Mouse (Mus musculus) stomach, embryonic 14.5 days (tissue): ENCODE measurements around the gene Sox12. TPM values are rescaled to one million over a fixed set of nuclear protein-coding genes. Genes with fewer than 3 reads are reported as not detected.

Experiments
- ATAC-seq: fragments of 200-750 bp; cut with Nextera tagmentation; 2 replicates; pipeline ENCODE4 v1.8.0; 2017; ENCODE audit warnings: low read depth, moderate TSS enrichment; ENCODE audit not compliant: insufficient number of reproducible peaks, insufficient read depth, low FRiP score
- H3K27ac ChIP-seq: fragments of 300-500 bp; sonication (generic); 2 replicates; pipeline ENCODE4 v1.5.1; 2014; ENCODE audit warnings: mild to moderate bottlenecking, low read length, moderate library complexity, mixed read lengths
- H3K27me3 ChIP-seq: fragments of 300-500 bp; sonication (generic); 2 replicates; pipeline ENCODE4 v1.6.1; 2014; ENCODE audit warnings: low read length, control low read depth, mixed read lengths; ENCODE audit not compliant: control insufficient read depth, insufficient read depth
- H3K36me3 ChIP-seq: fragments of 300-500 bp; sonication (generic); 2 replicates; pipeline ENCODE4 v1.6.1; 2014; ENCODE audit warnings: mild to moderate bottlenecking, control low read depth, low read length, moderate library complexity, mixed read lengths; ENCODE audit not compliant: control insufficient read depth, insufficient read depth
- H3K4me1 ChIP-seq: fragments of 300-500 bp; sonication (generic); 2 replicates; pipeline ENCODE4 v1.6.1; 2014; ENCODE audit warnings: low read length, control low read depth, mixed read lengths; ENCODE audit not compliant: control insufficient read depth, insufficient read depth
- H3K4me2 ChIP-seq: fragments of 300-500 bp; sonication (generic); replicated peaks from 2 replicates; pipeline ENCODE4 v1.6.1; 2014; ENCODE audit warnings: low read depth, low read length, control low read depth
- H3K4me3 ChIP-seq: fragments of 300-500 bp; sonication (generic); 2 replicates; pipeline ENCODE4 v1.5.1; 2014; ENCODE audit warnings: low read depth, low read length, control low read depth
- H3K9ac ChIP-seq: fragments of 300-500 bp; sonication (generic); replicated peaks from 2 replicates; pipeline ENCODE4 v1.6.1; 2014; ENCODE audit warnings: low read depth, mild to moderate bottlenecking, control low read depth, low read length, moderate library complexity, mixed read lengths
- H3K9me3 ChIP-seq: fragments of 300-500 bp; sonication (generic); 2 replicates; pipeline ENCODE4 v1.6.1; 2016; ENCODE audit warnings: low read depth, low read length, control low read depth; ENCODE audit not compliant: control insufficient read depth
- WGBS: fragments of 180-500 bp; shearing (Covaris S2); extraction: QIAGEN DNeasy Blood & Tissue Kit; methylation state at CpG from one replicate; pipeline ENCODE4 v1.1.7; 2014; 5-methylcytosine and 5-hydroxymethylcytosine counted together
- polyA plus RNA-seq: library from polyadenylated mRNA; unstranded; fragments of >200 nt; fragmentation: Nextera tagmentation; extraction: Ambion mirVana; gene quantifications from 2 replicates; pipeline ENCODE4 v1.2.1, GENCODE M21; 2014

The Sox12 gene
- polyA plus RNA-seq, 1 experiment from 2014 or later: 15.7 TPM

GRCm38 (mm10) chr2:152396110-152397003, 1.5 kb downstream of the Sox12 start:
- Histone ChIP-seq H3K4me3 (peak overlapping the region; percentile 88), H3K27ac (peak overlapping the region; percentile 100), H3K9ac (peak overlapping the region; percentile 97), H3K36me3 (peaks cover 3% of the 10 kb centered on the region), H3K4me1 (peaks cover 23% of the 10 kb centered on the region), H3K9me3 (no peaks in the 10 kb centered on the region), H3K4me2 (peak overlapping the region; percentile 94), H3K27me3 (no peaks in the 10 kb centered on the region)
- ATAC-seq: peak; percentile 77
- WGBS: 1% methylated on average over 44 of the region's 46 CpGs

GRCm38 (mm10) chr2:152395271-152395920, 2.5 kb downstream of the Sox12 start:
- no peak for ATAC-seq
- H3K4me3 ChIP-seq: peak overlapping the region; percentile 88
- H3K4me1 ChIP-seq: peaks cover 23% of the 10 kb centered on the region
- H3K9me3 ChIP-seq: no peaks in the 10 kb centered on the region
- H3K36me3 ChIP-seq: peaks cover 3% of the 10 kb centered on the region
- H3K27me3 ChIP-seq: no peaks in the 10 kb centered on the region
- WGBS: 11% methylated on average over 13 of the region's 13 CpGs
- peak overlapping the region; percentile 94 for H3K4me2 ChIP-seq
- peak overlapping the region; percentile 44; the same call in 1 of the 2 replicates for H3K27ac ChIP-seq
- peak overlapping the region; percentile 40; the same call in 1 of the 2 replicates for H3K9ac ChIP-seq

GRCm38 (mm10) chr2:152393225-152394017, 4.4 kb downstream of the Sox12 start:
- H3K9me3 ChIP-seq: no peaks in the 10 kb centered on the region
- peak overlapping the region; percentile 94; the same call in 1 of the 2 replicates for H3K4me2 ChIP-seq
- H3K27ac ChIP-seq: no peak overlapping the region; the same call in 1 of the 2 replicates
- H3K36me3 ChIP-seq: peaks cover 3% of the 10 kb centered on the region
- H3K27me3 ChIP-seq: no peaks in the 10 kb centered on the region
- peaks cover 23% of the 10 kb centered on the region for H3K4me1 ChIP-seq
- no peak overlapping the region for H3K4me3 ChIP-seq
- 43% methylated on average over 9 of the region's 9 CpGs for WGBS
- ATAC-seq: no peak
- H3K9ac ChIP-seq: no peak overlapping the region

- no peak overlapping the region for H3K27ac ChIP-seq
- H3K9ac ChIP-seq: no peak overlapping the region
- H3K9me3 ChIP-seq: no peaks in the 10 kb centered on the region
- no peaks in the 10 kb centered on the region for H3K27me3 ChIP-seq
- H3K4me3 ChIP-seq: no peak overlapping the region
- ATAC-seq: no peak
- peaks cover 3% of the 10 kb centered on the region for H3K36me3 ChIP-seq
- 11% methylated on average over 3 of the region's 3 CpGs for WGBS
- no peak overlapping the region for H3K4me2 ChIP-seq
- H3K4me1 ChIP-seq: peaks cover 23% of the 10 kb centered on the region
Measured at GRCm38 (mm10) chr2:152392786-152393185, 5.1 kb downstream of the Sox12 start.

DNA sequence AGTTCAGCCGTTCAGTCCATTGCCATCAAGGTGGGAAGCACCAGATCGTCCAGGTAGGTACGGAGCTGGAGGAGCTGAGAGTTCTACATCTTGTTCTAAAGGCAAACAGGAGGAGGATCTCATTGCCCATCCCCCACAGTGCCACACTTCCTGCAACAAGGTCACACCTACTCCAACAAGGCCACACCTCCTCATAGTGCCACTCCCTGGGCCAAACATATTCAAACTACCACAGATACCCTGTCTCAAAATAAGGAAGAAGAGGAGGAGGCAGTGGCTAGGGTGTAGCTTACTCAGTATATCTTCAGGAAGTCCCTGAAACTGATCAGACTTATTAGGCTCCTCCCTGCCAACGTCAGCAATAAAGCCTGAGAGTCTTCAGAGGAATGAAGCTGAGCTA, 13.7 kb downstream of the Sox12 start:
- Histone ChIP-seq H3K27ac (no peak overlapping the region), H3K4me2 (no peak overlapping the region), H3K9me3 (no peaks in the 10 kb centered on the region), H3K9ac (no peak overlapping the region), H3K27me3 (no peaks in the 10 kb centered on the region), H3K36me3 (no peaks in the 10 kb centered on the region), H3K4me3 (no peak overlapping the region), H3K4me1 (no peaks in the 10 kb centered on the region)
- WGBS: 84% methylated on average over 4 of the region's 4 CpGs
- no peak for ATAC-seq

- peak within 1 kb of the TSS; percentile 39 for H3K4me2 ChIP-seq
- H3K4me3 ChIP-seq: no peak within 1 kb of the TSS
- no peak within 1 kb of the TSS for H3K27ac ChIP-seq
- 4% methylated on average over 16 of the region's 16 CpGs for WGBS
- ATAC-seq: peak; percentile 51; the same call in 1 of the 2 replicates
- no peaks in the 10 kb centered on the region for H3K36me3 ChIP-seq
- H3K9ac ChIP-seq: no peak within 1 kb of the TSS
- no peaks in the 10 kb centered on the region for H3K27me3 ChIP-seq
- no peaks in the 10 kb centered on the region for H3K9me3 ChIP-seq
- 0 out of 2 replicates have a peak, but pooled peaks cover 9% of the 10 kb centered on the region for H3K4me1 ChIP-seq
Measured at GRCm38 (mm10) chr2:152376345-152376741, 21.5 kb downstream of the Sox12 start, which contains the start of gene Nrsn2. TSS of gene Nrsn2 (minus strand) at chr2:152376638.

GRCm38 (mm10) chr2:152375652-152376344, 22.1 kb downstream of the Sox12 start:
- Histone ChIP-seq H3K9ac (no peak overlapping the region), H3K9me3 (no peaks in the 10 kb centered on the region), H3K36me3 (no peaks in the 10 kb centered on the region), H3K4me3 (no peak overlapping the region), H3K27ac (no peak overlapping the region), H3K4me1 (0 out of 2 replicates have a peak, but pooled peaks cover 9% of the 10 kb centered on the region), H3K4me2 (peak overlapping the region; percentile 39), H3K27me3 (no peaks in the 10 kb centered on the region)
- 7% methylated on average over 21 of the region's 21 CpGs for WGBS
- peak; percentile 61; the same call in 1 of the 2 replicates for ATAC-seq
